Mouse (Mus musculus): ENCODE measurements at regions not wholly inside any gene's neighbourhood (a gene's known extent, or its start where the extent isn't known, plus 50 kb on each side); places are given as distances from the start of the nearest gene placed in this dataset.

DNA sequence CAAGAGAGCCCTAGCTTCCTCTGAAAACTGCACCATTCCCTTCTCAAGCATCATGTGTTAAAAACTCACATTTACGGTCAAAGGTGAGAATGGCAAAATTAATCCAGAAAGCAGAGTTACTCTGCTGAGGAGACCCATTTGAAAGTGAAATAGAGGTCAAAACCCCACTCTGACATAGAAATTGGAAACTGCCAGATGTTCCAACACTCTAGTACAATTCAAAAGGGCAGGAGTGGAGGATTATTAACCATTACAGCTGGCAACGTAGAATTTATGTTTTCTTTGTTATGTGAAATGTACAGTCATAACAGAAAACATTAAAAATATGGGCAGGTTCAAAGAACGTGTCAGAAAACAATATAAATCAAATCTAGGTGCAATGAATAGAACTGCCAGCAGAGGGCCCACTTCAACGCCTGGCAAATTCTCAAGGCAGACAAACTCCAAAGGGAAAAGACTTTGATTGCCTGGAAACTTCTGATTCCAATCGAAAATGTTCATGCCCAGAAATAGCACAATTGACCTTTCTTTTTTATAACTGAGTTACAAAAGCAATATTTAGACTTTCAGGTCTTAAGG, 54.2 kb upstream of the Rfpl4b start:
- no peak for DNase-seq

DNA sequence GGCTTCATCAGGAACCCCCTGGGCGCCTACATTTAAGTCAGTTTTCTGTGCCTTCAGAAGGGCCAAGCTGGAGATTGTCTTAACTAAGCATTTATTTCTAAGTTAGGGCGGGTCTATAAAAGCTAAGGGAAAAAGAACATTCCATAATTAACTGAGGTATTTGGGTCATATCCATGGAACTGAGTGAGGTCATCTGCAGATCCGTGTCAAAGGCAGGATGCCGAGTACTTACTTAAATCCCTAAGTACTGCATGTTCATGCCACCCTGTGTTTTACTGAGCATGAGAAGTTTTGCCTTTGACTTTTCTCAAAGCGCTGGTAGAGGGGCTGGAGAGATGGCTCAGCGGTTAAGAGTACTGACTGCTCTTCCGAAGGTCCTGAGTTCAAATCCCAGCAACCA, 57.7 kb upstream of the Rfpl4b start:
- DNase-seq: no peak

- DNase-seq: no peak
These were observed 59.1 kb upstream of the Rfpl4b start for GRCm38 (mm10) chr10:38880642-38881187.

- no peak for DNase-seq
These were observed 60.6 kb upstream of the Rfpl4b start for GRCm38 (mm10) chr10:38882154-38882553.

DNA sequence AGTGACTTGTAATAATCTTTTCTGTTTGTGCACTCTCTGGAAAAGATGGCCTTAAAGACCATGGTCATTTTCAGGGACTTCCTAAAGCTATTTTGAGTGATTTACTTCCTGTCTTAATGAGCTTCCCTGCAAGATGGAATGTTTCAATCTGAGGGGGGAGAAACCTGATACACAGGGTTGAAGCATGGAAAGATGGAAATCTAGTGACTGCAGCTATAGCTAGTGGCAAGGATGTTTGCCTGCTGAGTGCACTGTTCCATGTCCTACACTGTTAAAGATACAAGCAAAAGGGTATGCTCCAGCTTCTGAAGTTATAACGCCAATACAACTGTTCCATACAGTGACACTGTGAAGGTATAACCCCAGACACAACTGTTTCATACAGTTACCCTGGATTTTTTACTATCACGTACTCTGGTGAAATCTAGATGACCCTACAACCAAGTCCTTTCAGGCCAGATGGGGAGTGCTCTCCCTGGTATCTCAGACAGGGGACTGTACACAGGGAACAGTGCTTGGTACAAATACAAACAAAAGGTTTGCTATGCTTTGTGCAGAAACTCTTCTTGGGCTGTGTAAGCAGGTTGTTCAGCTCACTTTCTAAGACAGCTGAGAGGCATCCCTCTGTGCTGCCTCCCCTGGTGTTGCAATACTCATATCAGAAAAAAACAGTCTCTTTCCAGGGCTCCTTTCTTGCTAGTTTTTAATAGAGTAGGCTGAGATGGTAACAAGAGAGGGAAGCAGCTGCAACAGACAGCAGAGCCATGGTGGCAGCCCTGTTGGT, 62.4 kb upstream of the Rfpl4b start:
- DNase-seq: no peak

- DNase-seq: no peak
These were observed 63.1 kb upstream of the Rfpl4b start for GRCm38 (mm10) chr10:38884641-38885040.

GRCm38 (mm10) chr10:38886441-38886840, 64.9 kb upstream of the Rfpl4b start:
- DNase-seq: no peak

DNA sequence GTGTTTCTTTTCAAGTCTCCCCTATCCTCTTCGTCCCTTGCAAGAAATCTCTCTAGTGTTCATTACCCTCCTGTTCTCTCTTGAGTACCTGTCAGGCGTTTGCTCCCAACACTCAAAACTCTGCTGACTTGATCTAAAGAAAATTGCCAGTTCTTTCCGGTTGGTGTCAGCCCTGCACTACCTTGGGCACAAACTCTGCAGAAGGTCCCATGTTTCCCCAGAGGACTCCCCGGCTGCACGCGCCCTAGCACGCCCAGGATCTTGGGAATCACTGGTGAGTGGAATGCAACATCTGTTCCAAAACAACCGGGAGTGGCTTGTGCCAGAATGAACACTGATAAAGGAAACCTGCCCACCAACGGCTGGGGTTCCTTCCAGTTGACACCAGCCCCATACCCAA, 66.3 kb upstream of the Rfpl4b start:
- no peak for DNase-seq

DNA sequence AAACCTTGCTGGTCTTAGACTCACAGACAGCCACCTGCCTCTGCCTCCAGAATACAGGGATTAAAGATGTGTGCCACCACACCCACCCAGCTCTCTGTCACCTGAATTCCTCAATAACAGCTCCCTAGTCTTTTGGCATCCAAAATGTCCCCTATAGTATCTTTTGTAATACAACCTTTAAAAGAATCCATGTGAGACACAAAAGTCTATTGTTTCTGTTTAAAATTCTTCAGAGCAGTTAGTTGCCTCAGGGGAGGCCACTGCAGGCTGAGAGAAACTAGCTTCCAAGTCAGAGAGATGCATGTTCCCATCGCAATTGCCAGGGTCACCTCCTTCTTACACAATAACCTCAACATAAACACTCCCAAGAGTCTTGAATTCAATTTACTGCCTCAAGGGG, 70.6 kb upstream of the Lama4 start:
- DNase-seq: no peak

- DNase-seq: no peak
These were observed 69.7 kb upstream of the Lama4 start for GRCm38 (mm10) chr10:38895656-38896055.

DNA sequence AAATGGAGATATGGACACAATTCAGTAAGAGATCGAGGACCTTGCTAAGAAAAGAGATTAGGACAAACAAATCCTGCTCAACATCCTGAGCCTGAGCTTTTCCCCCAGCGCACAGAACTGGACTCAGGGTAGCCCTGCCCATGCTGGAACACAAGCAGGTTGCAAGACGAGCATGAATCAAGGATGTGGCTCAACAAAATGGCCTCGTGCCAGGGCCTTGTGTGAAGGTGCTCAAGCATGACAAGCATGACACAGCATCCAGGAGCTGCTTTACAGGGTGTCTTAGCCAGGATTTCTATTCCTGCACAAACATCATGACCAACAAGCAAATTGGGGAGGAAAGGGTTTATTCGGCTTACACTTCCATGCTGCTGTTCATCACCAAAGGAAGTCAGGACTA, 67.7 kb upstream of the Lama4 start:
- DNase-seq: no peak

DNA sequence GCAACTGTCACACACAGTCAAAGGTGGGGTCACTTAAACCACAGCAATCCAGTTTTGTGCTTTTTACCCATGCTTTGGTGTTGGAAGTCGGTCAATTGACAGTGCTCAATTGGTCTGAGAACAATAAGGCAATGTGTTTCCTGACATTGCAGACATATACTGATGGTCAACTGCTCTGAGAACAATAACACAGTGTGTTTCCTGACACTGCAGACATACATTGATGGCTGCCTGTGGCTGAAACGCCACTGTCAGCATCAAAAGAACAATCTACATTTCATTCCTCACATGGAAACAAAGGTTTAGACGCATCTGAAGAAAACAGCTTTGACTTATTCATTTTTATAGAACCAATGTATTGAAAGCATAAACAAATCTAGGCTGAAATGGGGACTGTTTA, 59.2 kb upstream of the Lama4 start:
- DNase-seq: no peak

DNA sequence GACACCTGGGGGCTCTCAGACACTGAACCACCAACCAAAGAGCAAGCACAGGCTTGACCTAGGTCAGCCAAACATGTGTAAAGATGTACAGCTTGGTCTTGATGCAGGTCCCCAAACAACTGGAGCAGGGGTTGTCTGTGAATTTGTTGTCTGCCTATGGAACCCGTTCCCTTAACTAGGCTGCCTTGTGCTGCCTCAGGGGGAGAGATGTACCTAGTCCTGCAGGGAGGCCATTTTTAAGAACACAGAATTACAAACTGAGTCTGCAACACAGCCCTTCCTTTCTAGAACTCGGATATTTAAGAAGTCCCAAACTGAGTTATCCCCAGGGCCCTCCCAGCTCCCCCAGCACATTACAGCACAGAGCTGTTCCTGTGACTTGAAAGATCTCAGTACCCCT, 57.5 kb upstream of the Lama4 start:
- DNase-seq: no peak

- peak; percentile 85 for DNase-seq
These were observed 57.0 kb upstream of the Lama4 start for GRCm38 (mm10) chr10:38908277-38908676.

DNA sequence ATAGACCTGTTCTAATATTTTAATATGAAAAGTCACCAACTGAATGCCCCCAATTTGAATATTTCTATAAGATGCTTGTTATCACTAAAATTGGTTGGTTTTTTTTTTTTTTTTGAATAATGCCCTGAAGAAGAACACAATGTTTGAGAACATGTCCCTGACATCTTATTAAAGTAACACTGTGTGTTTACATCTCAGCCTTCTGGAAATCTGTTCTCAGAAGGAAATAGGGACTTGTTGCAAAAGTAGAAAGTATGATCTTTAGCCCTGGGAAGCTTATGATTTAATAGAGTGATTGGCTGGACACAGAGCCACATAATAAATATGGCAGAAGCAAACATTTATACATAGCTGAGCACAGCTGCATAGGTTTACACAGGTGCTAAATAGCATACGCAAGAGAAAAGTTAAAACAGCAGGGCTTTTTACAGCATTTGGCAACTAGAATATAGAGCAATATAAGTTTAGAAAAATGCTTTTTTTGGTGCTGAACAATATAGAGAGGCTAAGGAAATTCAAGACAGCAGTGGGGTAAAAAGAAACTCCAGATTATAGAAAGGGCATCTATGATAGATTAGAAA, 56.1 kb upstream of the Lama4 start:
- DNase-seq: no peak

GRCm38 (mm10) chr10:38909843-38910242, 55.5 kb upstream of the Lama4 start:
- DNase-seq: no peak

DNA sequence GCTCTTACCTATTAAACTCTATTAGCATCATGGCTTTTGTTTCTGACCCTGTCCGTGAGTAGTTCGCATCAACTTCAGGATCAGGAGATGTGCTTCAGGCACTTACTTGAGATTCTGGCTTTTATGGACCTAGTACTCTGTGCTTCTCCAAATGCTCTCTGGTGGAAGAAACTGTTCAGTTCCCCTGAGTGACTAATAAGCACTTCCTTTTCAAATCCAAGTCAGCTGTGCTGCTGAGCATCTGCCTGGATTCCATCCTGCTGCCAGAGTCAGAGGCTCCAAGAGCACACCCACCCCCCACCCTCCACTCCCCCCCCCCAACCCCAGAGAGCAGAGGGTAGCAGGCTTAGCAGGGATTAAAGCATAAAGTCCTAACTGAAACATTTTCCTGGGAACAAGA, 52.3 kb upstream of the Lama4 start:
- DNase-seq: no peak

Measured in layer of hippocampus, adult 9-11 months (tissue).